Mouse (Mus musculus) c-Kit-positive CD71-negative TER-119-negative erythroid progenitor cells, embryonic 14.5 days (primary cell): ENCODE results near the gene Emp1.

ENCODE experiments used
- DNase-seq: peaks from one replicate; pipeline ENCODE4 v3.0.0-alpha.2; 2013; ENCODE audit warnings: low read depth

Emp1 gene

DNA sequence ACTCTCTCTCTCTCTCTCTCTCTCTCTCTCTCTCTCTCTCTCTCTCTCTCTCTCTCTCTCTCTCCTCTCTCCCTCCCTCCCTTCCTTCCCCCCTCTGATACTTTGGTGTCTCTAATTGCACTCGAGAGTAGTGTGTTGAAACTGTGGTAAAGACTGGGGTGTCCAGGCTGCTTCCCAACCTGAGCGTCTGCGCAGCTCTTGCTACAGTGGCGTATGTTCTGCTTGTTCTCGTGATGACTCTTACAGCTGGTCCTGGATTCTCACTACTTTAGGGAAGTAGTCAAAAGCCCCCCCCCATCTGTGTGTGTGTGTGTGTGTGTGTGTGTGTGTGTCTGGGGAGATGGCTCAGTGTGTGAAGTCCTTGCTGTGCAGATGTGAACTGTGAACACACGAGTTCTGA is 50.3 kb downstream of the Emp1 start:
- DNase-seq = no peak

DNA sequence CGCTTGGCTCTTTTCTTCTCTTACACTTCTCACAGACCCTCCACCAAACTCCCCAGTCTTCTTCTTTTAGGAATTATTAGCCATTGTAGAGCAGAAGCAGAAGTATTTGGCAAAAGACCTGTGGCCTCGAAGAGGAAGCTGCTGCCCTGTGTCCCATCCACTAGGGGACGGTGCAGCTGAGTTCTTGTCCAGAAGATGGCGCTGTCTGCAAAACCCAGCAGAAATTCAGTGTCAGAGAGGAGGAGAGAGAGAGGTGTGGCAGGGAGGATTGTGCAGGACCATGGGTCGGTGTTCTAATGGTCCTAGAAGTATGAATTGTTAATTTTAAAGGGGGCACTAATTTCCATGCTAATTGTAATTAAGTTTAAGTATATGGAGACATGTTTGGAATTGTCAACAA is 55.1 kb downstream of the Emp1 start:
- peak; percentile 71 for DNase-seq

DNA sequence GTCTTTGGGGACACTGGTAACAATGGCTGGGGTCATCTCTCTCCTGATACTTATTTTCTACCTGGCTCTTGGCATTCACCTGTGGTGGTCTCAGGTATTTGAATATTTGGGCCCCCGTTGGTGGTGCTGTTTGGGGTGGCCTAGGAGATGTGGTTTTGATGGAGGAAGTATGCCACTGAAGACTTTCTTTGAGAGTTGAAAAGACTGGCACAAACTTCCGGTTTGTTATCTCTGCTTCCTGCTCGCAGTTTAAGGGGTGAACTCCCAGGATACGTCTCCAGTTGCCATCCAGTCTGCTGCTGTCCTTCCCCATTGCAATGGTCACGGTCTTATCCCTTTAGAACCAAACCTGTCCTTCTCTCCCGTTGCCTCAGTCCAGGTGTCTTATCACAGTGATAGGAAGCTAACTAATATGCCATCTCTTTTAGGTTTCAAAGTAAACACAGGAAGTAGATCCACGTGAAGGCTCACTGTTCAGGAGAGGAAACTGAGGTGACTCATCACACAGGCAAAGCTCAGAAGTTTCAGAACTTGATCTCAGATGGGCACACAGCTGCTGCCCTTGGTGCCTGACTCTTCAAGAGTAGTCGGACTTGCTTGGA is 56.0 kb downstream of the Emp1 start:
- no peak for DNase-seq

DNA sequence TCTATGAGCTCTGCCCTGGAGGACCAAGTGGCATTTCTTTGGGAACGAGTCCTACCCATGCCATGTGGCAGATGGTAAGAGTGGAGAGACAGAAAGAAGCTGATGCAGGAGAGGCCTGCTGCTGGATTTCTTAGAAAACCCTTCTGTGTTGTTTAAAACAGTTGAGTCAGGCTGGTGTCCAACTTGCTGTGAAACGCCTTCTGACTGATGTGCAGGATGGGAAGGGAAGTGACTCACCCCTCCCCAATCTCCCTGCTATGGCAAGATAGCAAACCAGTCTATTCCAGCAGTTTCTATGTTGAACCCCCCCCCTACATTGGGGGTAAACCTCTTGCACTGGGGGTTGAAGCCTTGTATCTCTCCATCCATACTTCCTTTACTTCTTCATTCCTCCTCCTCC is 65.9 kb downstream of the Emp1 start:
- no peak for DNase-seq

DNA sequence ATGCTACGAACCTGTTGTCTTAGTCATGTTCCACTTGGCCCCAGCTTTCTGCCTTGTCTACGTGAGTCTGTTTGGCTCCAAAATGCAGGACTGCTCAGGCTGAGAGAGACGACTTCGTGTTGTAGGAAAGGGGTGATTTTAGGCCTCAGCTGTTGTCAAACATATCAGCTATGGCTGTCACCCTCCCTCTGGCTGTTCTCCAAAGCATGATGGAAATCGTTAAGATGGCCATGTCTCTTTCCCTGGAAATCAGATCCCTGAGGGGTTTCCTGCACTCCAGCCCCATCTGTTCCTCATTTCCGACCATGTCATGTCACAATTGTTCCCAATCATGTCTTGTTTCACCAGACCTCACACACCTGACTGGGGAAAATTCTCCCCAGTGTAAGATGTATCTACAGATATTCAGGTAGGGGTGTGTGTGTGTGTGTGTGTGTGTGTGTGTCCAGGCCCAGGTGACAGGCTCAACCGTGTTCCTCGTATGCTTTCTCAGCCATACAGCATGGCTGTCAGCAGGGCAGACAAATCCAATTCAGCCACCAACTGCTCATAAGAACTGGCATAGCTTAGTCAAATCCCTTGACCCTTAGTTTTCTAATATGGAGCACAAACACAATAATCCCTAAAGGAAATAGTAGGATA is 67.0 kb downstream of the Emp1 start:
- DNase-seq = no peak

DNA sequence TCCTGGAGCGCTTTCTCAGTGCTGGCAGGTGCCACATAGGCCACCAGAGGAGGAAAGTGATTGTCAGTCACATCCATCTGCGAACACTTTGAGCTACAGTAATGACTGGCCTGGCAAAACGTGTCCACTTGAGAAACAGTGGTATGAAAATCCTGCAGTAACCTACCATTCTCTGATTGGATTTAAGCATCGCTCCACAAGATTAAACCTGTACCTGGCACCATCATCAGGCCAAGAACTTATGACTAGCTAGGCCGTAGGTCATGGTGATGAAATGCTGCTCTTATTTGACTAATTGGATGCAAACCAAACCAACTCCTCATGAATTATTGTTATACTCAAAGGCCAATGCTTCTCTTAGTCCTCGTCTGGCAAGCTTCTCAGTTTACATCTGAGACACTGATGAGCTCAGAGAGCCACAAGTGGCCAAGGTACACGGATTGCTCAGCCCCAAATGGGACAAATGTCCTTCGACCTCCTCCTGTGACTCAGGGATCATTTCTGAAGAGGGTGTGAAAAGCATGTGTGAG is 68.2 kb downstream of the Emp1 start:
- no peak for DNase-seq
